Mouse (Mus musculus) stomach, postnatal 0 days (tissue): Measurements from ENCODE around the gene 4931428F04Rik.

Experiments
- CTCF ChIP-seq: IDR thresholded peaks from 2 replicates; pipeline ENCODE4 v1.5.1; 2016; ENCODE audit warnings: antibody characterized with exemption, low read depth, mild to moderate bottlenecking, moderate library complexity
- EP300 ChIP-seq: optimal IDR thresholded peaks from 2 replicates; pipeline ENCODE3; 2016; ENCODE audit warnings: antibody characterized with exemption

- no peak for TF ChIP-seq CTCF
- no peak for TF ChIP-seq EP300
Measured at GRCm38 (mm10) chr8:105269075-105269458, 20.6 kb downstream of the 4931428F04Rik start.
